Mouse (Mus musculus) hindbrain, embryonic 14.5 days (tissue): ENCODE data around the gene Cd5. TPM values are rescaled to one million over a fixed set of nuclear protein-coding genes. Genes with fewer than 3 reads are reported as not detected.

Experiments used
- ATAC-seq: fragments of 200-750 bp; cut with Nextera tagmentation; 2 replicates; pipeline ENCODE4 v1.8.0; 2017; ENCODE audit warnings: moderate number of reproducible peaks, mild to moderate bottlenecking, moderate TSS enrichment, moderate library complexity; ENCODE audit not compliant: low FRiP score
- DNase-seq: peaks from one replicate; pipeline ENCODE4 v3.0.0-alpha.2; 2015; ENCODE audit warnings: low spot score
- H3K27ac ChIP-seq: fragments of 300-500 bp; sonication (generic); 2 replicates; pipeline ENCODE4 v1.5.1; 2014; ENCODE audit warnings: mild to moderate bottlenecking, moderate library complexity
- H3K27me3 ChIP-seq: fragments of 300-500 bp; sonication (generic); 2 replicates; pipeline ENCODE4 v1.6.1; 2014; ENCODE audit warnings: mild to moderate bottlenecking, low read length, mixed read lengths; ENCODE audit not compliant: control insufficient read depth, insufficient read depth
- H3K36me3 ChIP-seq: fragments of 300-500 bp; sonication (generic); replicated peaks from 2 replicates; pipeline ENCODE4 v1.6.1; 2014; ENCODE audit not compliant: control insufficient read depth, insufficient read depth
- H3K4me1 ChIP-seq: fragments of 300-500 bp; sonication (generic); replicated peaks from 2 replicates; pipeline ENCODE4 v1.6.1; 2014; ENCODE audit warnings: antibody characterized with exemption, low read length, mixed read lengths; ENCODE audit not compliant: control insufficient read depth, insufficient read depth
- H3K4me2 ChIP-seq: fragments of 300-500 bp; sonication (generic); replicated peaks from 2 replicates; pipeline ENCODE4 v1.6.1; 2014; ENCODE audit warnings: mild to moderate bottlenecking, moderate library complexity
- H3K4me3 ChIP-seq: fragments of 300-500 bp; sonication (generic); replicated peaks from 2 replicates; pipeline ENCODE4 v1.5.1; 2014; ENCODE audit warnings: mild to moderate bottlenecking, low read length
- H3K9ac ChIP-seq: fragments of 300-500 bp; sonication (generic); 2 replicates; pipeline ENCODE4 v1.6.1; 2014
- H3K9me3 ChIP-seq: fragments of 300-500 bp; sonication (generic); 2 replicates; pipeline ENCODE4 v1.6.1; 2016; ENCODE audit warnings: low read length; ENCODE audit not compliant: control insufficient read depth
- WGBS: fragments of 180-500 bp; shearing (Covaris S2); extraction: QIAGEN DNeasy Blood & Tissue Kit; methylation state at CpG from one replicate; pipeline ENCODE4 v1.1.7; 2014; 5-methylcytosine and 5-hydroxymethylcytosine counted together
- polyA plus RNA-seq: library from polyadenylated mRNA; unstranded; fragments of >200 nt; fragmentation: Nextera tagmentation; extraction: Ambion mirVana; gene quantifications from 2 replicates; pipeline ENCODE4 v1.2.1, GENCODE M21; 2014

Gene Cd5
- polyA plus RNA-seq = 0.31 TPM in 2 replicates

DNA sequence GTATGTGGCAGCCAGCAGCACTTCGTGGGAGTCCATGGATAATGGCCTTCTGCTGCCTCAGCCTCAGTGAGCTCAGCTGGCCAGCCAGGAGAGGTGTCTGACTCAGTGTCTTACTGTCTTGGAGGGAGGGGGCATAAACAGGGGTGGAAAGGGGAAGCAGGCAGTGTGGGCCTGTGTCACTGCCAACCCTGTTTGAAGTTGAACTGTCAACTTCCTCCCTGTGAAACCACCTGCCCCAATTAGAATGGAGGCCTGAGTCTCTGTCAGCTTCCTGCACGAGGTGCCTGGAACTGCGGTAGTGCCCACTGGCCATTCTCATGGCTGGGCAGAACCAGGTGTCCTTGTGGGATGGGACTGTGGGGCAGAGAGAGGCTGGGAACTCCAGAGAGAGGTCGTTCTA is at the start of gene Cd5:
TSS of gene Cd5 (minus strand) at position 192 of the 400 bp plus-strand sequence.
- Histone ChIP-seq H3K4me2 (no peak within 1 kb of the TSS), H3K4me3 (no peak within 1 kb of the TSS), H3K9ac (no peak within 1 kb of the TSS), H3K9me3 (no peaks in the 10 kb centered on the region), H3K4me1 (no peaks in the 10 kb centered on the region), H3K27ac (no peak within 1 kb of the TSS), H3K36me3 (no peaks in the 10 kb centered on the region), H3K27me3 (no peaks in the 10 kb centered on the region)
- ATAC-seq (no peak), DNase-seq (no peak)
- 77% methylated on average over 4 of the region's 4 CpGs for WGBS

DNA sequence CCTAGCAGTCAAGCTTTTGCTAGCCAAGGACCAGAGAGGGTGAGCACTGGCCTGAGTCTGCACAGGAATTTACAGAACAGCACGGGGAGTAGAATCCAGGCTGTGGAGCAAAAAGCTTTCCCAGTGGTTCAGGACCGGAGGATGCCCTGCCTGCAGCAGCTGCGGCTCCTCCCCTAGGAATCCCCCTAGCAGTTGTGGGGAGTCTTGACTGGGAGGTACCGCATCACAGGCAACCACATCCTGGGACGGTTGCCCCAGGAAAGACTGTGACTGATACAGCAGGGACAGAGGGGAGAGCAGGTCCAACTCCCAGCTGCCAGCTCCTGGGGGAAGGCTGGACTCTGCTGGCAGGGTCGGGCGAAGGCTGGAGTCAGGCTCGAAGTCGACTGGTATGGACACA is 49.4 kb upstream of the Cd5 start:
- no peak for DNase-seq
- 76% methylated on average over 9 of the region's 9 CpGs for WGBS
- H3K4me1 ChIP-seq = 0 out of 2 replicates have a peak, but pooled peaks cover 4% of the 10 kb centered on the region
- no peaks in the 10 kb centered on the region for H3K27me3 ChIP-seq
- no peak overlapping the region for H3K9ac ChIP-seq
- H3K4me3 ChIP-seq = no peak overlapping the region
- H3K4me2 ChIP-seq = no peak overlapping the region
- no peaks in the 10 kb centered on the region for H3K36me3 ChIP-seq
- ATAC-seq = no peak
- H3K27ac ChIP-seq = no peak overlapping the region
- no peaks in the 10 kb centered on the region for H3K9me3 ChIP-seq

DNA sequence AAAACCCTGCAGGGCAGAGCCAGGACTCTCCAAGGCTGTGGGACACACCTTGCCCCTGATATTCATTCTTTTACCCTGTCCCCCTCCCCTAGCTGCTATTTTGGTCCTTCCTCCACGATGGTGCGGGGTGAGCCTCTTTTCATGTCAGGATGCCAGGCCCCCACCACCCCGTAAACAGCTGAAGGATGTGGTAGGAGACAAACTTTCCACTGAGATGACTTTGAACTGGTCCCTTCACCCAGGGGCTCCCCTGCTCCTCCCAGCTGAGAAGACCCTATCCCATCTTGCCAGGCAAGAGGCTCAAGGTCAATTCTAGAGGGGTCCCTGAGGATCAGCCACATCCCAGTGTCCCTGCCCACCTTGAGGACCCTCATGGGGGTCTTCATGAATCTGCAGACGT is 48.6 kb upstream of the Cd5 start:
- WGBS = 83% methylated on average over 4 of the region's 4 CpGs
- H3K4me3 ChIP-seq = no peak overlapping the region
- H3K4me2 ChIP-seq = no peak overlapping the region
- H3K27ac ChIP-seq = no peak overlapping the region
- no peaks in the 10 kb centered on the region for H3K9me3 ChIP-seq
- no peaks in the 10 kb centered on the region for H3K36me3 ChIP-seq
- no peak for DNase-seq
- 0 out of 2 replicates have a peak, but pooled peaks cover 4% of the 10 kb centered on the region for H3K4me1 ChIP-seq
- no peaks in the 10 kb centered on the region for H3K27me3 ChIP-seq
- H3K9ac ChIP-seq = no peak overlapping the region
- no peak for ATAC-seq

DNA sequence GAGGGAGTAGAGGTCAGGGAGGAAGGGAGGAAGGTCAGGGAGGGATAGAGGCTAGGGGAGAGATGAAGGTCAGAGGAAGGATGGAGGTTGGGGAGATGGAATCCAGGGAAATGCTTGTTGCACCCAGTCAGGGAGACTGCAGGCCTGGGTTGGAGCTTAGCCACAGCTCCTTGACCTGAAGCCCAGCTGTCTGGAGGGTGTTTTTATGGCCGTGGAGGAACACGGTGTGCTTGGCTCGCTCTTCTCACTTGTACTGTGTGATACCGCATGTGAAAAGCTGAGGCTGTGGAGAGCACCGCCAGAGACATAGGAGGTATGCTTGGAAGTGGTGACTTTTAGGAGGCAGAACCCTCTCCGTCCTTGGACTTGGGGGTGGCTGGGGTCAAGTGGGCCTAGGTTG is 48.0 kb upstream of the Cd5 start:
- Histone ChIP-seq H3K4me1 (0 out of 2 replicates have a peak, but pooled peaks cover 4% of the 10 kb centered on the region), H3K4me2 (no peak overlapping the region), H3K9me3 (no peaks in the 10 kb centered on the region), H3K27ac (no peak overlapping the region), H3K27me3 (no peaks in the 10 kb centered on the region), H3K36me3 (no peaks in the 10 kb centered on the region), H3K9ac (no peak overlapping the region), H3K4me3 (no peak overlapping the region)
- no peak for DNase-seq
- no peak for ATAC-seq
- 87% methylated on average over 6 of the region's 6 CpGs for WGBS

DNA sequence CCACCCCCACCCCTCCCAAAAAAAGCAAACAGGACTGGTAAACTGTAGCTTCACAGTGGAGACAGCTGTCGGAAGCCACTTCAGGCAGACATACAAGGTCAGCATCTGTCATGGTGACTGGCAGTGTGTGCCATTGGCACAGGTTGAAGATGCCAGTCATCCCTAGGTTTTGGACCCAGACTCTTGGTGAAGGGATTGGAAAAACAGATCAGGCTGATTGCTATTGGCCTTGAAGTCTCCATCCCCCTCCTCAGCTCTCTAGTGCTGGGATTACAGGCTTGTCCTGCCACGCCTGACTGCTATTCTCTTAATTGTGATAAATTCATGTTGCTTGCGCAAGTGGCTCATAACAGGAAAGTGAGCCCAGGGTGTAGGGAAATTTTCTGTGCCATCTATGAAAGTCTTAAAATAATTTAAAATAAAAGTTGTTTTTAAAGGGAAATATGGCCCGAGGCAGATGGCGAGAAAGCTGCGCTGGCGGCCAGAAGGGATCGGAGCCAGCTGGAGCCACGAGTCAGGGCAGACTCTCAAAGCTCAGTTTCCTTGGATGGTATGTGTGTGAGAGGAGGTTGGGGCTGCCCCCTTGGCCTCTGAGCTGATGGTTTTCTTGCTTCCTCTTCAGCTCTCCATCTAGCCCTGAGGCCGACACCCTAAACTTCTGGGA is 46.1 kb upstream of the Cd5 start:
- ATAC-seq = no peak
- Histone ChIP-seq H3K36me3 (no peaks in the 10 kb centered on the region), H3K4me2 (no peak overlapping the region), H3K27ac (no peak overlapping the region), H3K4me3 (no peak overlapping the region), H3K4me1 (0 out of 2 replicates have a peak, but pooled peaks cover 4% of the 10 kb centered on the region), H3K9me3 (no peaks in the 10 kb centered on the region), H3K9ac (no peak overlapping the region), H3K27me3 (no peaks in the 10 kb centered on the region)
- DNase-seq = no peak
- WGBS = 68% methylated on average over 10 of the region's 10 CpGs

DNA sequence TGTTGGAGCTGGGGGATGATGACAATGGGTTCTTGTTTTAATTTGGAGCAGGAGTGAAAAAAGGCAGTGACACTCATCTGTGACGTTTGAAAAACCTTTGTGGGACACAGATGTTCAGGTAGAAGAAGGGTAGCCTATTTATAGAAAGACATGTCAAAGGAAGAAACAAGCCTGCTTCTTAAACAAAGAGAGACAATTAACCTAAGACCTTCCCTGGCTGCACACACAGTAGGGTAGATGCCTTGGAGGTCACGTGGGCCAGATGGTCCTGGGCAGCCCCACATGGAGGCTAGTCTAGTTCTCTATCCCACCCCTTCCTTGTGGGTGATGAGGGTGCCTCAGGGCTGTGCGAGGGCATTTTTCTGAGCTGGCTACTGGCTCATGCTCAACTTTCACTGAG is 45.3 kb upstream of the Cd5 start:
- Histone ChIP-seq H3K27me3 (no peaks in the 10 kb centered on the region), H3K9ac (no peak overlapping the region), H3K36me3 (no peaks in the 10 kb centered on the region), H3K27ac (no peak overlapping the region), H3K4me2 (no peak overlapping the region), H3K4me3 (no peak overlapping the region), H3K9me3 (no peaks in the 10 kb centered on the region), H3K4me1 (0 out of 2 replicates have a peak, but pooled peaks cover 4% of the 10 kb centered on the region)
- no peak for ATAC-seq
- no peak for DNase-seq
- 27% methylated on average over 3 of the region's 3 CpGs for WGBS

DNA sequence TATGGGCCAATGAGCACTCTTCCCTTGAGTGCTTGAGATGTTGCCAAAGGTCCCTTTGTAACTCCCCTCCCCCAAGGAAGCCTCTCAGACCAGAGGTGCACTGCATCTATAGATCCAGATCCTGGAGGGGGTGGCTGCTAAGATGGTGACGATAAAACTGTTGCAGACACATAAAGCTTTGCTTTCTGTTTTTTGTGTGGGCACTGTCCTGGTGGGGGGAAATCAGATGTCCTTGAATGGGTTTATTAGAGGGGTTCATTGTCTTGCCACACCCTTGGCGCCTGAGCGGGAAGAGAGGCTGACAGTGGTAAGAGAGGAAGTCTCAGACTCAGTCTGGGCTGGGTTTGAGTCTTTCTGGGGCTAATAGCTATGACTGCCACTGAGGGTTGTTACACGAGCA is 44.4 kb upstream of the Cd5 start:
- DNase-seq (no peak), ATAC-seq (no peak)
- Histone ChIP-seq H3K27me3 (no peaks in the 10 kb centered on the region), H3K9me3 (no peaks in the 10 kb centered on the region), H3K4me2 (no peak overlapping the region), H3K4me1 (0 out of 2 replicates have a peak, but pooled peaks cover 4% of the 10 kb centered on the region), H3K4me3 (no peak overlapping the region), H3K36me3 (no peaks in the 10 kb centered on the region), H3K9ac (no peak overlapping the region), H3K27ac (no peak overlapping the region)
- 84% methylated on average over 4 of the region's 4 CpGs for WGBS

DNA sequence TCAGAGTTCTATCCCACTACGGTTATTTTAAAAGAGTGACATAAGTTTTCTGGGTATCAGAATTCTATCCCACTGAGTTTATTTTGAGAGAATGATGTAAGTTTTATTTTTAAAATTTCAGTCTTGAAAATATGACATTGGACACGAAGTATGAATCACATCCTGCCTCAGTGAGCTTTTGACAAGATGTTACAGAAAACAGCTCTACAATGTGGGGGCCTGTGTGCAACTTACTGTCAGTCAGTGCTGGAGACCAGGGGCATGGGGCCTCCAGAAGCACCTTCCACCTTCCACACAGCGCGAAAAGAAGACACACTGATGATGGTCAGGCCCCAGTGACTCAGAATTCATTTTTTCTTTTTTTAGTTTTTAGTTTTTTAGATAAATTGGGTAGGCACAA is 42.8 kb upstream of the Cd5 start:
- ATAC-seq (no peak), DNase-seq (no peak)
- no peak overlapping the region for H3K27ac ChIP-seq
- no peak overlapping the region for H3K4me2 ChIP-seq
- no peak overlapping the region for H3K9ac ChIP-seq
- H3K4me3 ChIP-seq = no peak overlapping the region
- no peaks in the 10 kb centered on the region for H3K27me3 ChIP-seq
- WGBS = 84% methylated on average over 4 of the region's 4 CpGs
- no peaks in the 10 kb centered on the region for H3K36me3 ChIP-seq
- 0 out of 2 replicates have a peak, but pooled peaks cover 4% of the 10 kb centered on the region for H3K4me1 ChIP-seq
- no peaks in the 10 kb centered on the region for H3K9me3 ChIP-seq

DNA sequence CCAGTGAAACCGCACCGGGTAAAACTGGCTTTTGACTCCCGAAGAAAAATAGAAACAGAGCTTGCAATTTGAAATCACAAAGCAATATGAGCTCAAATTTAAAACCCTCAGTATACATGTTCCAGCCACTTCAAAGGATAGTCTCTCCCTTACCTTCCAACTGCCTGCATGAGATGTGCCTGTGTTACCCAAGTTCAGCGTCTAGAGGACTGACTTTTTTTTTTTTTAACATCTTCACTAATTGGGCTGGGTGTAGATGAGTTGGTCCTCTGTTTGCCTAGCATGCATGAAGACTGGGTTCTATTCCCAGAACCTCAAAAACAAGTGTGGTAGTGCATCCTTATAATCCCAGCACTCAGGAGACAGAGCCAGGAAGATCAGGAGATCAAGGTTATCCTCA is 38.1 kb upstream of the Cd5 start:
- no peak overlapping the region for H3K27ac ChIP-seq
- ATAC-seq (no peak), DNase-seq (no peak)
- H3K4me2 ChIP-seq = no peak overlapping the region
- no peaks in the 10 kb centered on the region for H3K27me3 ChIP-seq
- no peak overlapping the region for H3K9ac ChIP-seq
- no peak overlapping the region for H3K4me3 ChIP-seq
- H3K4me1 ChIP-seq = no peaks in the 10 kb centered on the region
- 93% methylated on average over 4 of the region's 4 CpGs for WGBS
- H3K36me3 ChIP-seq = no peaks in the 10 kb centered on the region
- no peaks in the 10 kb centered on the region for H3K9me3 ChIP-seq

DNA sequence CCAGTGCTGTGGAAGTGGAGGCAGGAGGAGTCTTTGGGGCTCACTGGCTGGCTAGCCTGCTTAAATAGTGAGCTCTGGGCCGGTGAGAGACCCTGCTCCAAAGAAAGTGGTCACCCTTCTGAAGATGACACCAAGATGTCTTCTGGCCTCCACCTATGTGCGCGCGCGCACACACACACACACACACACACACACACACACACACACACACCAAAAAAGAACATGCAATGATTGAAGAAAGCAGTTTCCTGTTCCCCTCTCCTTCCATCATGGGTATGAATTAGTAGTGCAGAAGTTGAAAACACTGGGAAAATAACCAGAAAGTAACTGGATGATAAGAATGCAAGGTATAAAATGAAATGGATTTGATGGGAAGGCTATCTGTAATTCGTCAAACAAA is 35.3 kb upstream of the Cd5 start:
- Histone ChIP-seq H3K36me3 (no peaks in the 10 kb centered on the region), H3K4me1 (peaks cover 7% of the 10 kb centered on the region), H3K27me3 (no peaks in the 10 kb centered on the region), H3K4me3 (no peak overlapping the region), H3K27ac (no peak overlapping the region), H3K9ac (no peak overlapping the region), H3K4me2 (no peak overlapping the region), H3K9me3 (no peaks in the 10 kb centered on the region)
- ATAC-seq (no peak), DNase-seq (no peak)
- 94% methylated on average over 6 of the region's 6 CpGs for WGBS
